Mouse (Mus musculus) heart, embryonic 16.5 days (tissue): ENCODE measurements around the gene Btg3. TPM values are rescaled to one million over a fixed set of nuclear protein-coding genes. Genes with fewer than 3 reads are reported as not detected.

ENCODE experiments used
- ATAC-seq: fragments of 200-750 bp; cut with Nextera tagmentation; replicated peaks from 2 replicates; pipeline ENCODE4 v1.8.0; 2017; ENCODE audit warnings: moderate number of reproducible peaks; ENCODE audit not compliant: insufficient read depth, low FRiP score; ENCODE audit errors: extremely low read depth
- H3K27ac ChIP-seq: fragments of 300-500 bp; sonication (generic); 2 replicates; pipeline ENCODE4 v1.5.1; 2014; ENCODE audit warnings: mild to moderate bottlenecking, low read length, control low read depth, moderate library complexity
- H3K27me3 ChIP-seq: fragments of 300-500 bp; sonication (generic); 2 replicates; pipeline ENCODE4 v1.6.1; 2014; ENCODE audit warnings: low read length, mixed read lengths; ENCODE audit not compliant: control insufficient read depth, insufficient read depth
- H3K36me3 ChIP-seq: fragments of 300-500 bp; sonication (generic); 2 replicates; pipeline ENCODE4 v1.6.1; 2014; ENCODE audit not compliant: control insufficient read depth, insufficient read depth
- H3K4me1 ChIP-seq: fragments of 300-500 bp; sonication (generic); 2 replicates; pipeline ENCODE4 v1.6.1; 2014; ENCODE audit warnings: low read length, mixed read lengths; ENCODE audit not compliant: control insufficient read depth, insufficient read depth
- H3K4me2 ChIP-seq: fragments of 300-500 bp; sonication (generic); 2 replicates; pipeline ENCODE4 v1.6.1; 2014; ENCODE audit warnings: low read depth, mild to moderate bottlenecking, control low read depth, low read length
- H3K4me3 ChIP-seq: fragments of 300-500 bp; sonication (generic); 2 replicates; pipeline ENCODE4 v1.5.1; 2014; ENCODE audit warnings: mild to moderate bottlenecking, control low read depth, low read length
- H3K9ac ChIP-seq: fragments of 300-500 bp; sonication (generic); 2 replicates; pipeline ENCODE4 v1.6.1; 2014; ENCODE audit warnings: low read length, control low read depth
- H3K9me3 ChIP-seq: fragments of 300-500 bp; sonication (generic); replicated peaks from 2 replicates; pipeline ENCODE4 v1.6.1; 2016; ENCODE audit warnings: low read length; ENCODE audit not compliant: control insufficient read depth
- WGBS: fragments of 180-500 bp; shearing (Covaris S2); extraction: QIAGEN DNeasy Blood & Tissue Kit; methylation state at CpG from one replicate; pipeline ENCODE4 v1.1.7; 2014; 5-methylcytosine and 5-hydroxymethylcytosine counted together
- polyA plus RNA-seq: library from polyadenylated mRNA; unstranded; fragments of >200 nt; fragmentation: Nextera tagmentation; extraction: Ambion mirVana; gene quantifications from 2 replicates; pipeline ENCODE4 v1.2.1, GENCODE M21; 2015

Btg3 gene
- polyA plus RNA-seq, 1 experiment from 2014 or later, result 40.2 TPM

GRCm38 (mm10) chr16:78391354-78391753 lies 14.4 kb upstream of the Btg3 start:
- 41% methylated on average over 2 of the region's 2 CpGs for WGBS
- Histone ChIP-seq H3K4me1 (no peaks in the 10 kb centered on the region), H3K9me3 (no peaks in the 10 kb centered on the region), H3K27me3 (no peaks in the 10 kb centered on the region), H3K4me2 (no peak overlapping the region), H3K4me3 (no peak overlapping the region), H3K36me3 (no peaks in the 10 kb centered on the region), H3K27ac (peak overlapping the region; percentile 52), H3K9ac (no peak overlapping the region)
- ATAC-seq, result no peak

DNA sequence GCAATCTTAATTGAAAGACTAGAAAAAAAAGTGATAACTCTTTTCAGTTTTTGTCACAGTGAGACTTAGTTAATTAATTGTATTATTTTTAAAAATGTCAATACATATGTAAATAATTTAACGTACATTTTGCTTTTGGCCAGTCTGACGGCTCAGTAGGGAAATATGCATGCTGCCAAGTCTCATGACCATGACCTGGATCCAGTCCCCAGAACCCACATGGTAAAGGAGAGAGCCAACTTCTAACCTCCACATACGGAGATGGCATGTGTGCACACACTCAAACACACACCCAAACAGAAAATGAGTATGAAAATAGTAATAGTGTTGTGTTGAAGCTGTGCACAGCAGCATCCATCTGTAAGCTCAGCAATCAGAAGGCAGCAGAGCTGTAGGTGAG lies 13.0 kb upstream of the Btg3 start:
- Histone ChIP-seq H3K36me3 (no peaks in the 10 kb centered on the region), H3K9me3 (no peaks in the 10 kb centered on the region), H3K4me3 (no peak overlapping the region), H3K4me2 (no peak overlapping the region), H3K27ac (no peak overlapping the region), H3K27me3 (no peaks in the 10 kb centered on the region), H3K4me1 (no peaks in the 10 kb centered on the region), H3K9ac (no peak overlapping the region)
- no peak for ATAC-seq
- 74% methylated on average over 3 of the region's 3 CpGs for WGBS

DNA sequence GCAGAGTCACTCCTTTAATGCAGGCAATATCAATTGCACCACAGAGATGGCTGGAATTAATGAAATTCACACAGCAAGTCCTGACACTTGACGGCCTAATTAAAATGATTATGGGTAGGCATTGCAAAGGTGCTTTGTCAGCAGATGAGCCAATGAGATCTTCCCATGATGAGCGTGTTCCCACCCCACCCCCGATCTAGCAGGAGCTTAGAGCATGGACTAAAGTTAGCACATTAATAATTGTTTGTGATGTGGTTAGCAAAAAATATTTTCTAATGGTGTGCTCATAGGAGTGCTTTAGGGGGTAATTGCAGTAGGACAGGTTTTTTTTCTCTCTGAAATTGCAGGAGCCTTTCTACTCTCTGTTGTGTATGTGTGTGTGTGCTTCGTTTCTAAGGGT lies 12.1 kb upstream of the Btg3 start:
- H3K9ac ChIP-seq, result no peak overlapping the region
- ATAC-seq, result no peak
- H3K27me3 ChIP-seq, result no peaks in the 10 kb centered on the region
- no peaks in the 10 kb centered on the region for H3K4me1 ChIP-seq
- no peaks in the 10 kb centered on the region for H3K9me3 ChIP-seq
- H3K27ac ChIP-seq, result no peak overlapping the region
- H3K36me3 ChIP-seq, result no peaks in the 10 kb centered on the region
- H3K4me3 ChIP-seq, result no peak overlapping the region
- no peak overlapping the region for H3K4me2 ChIP-seq
- WGBS, result 74% methylated on average over 4 of the region's 4 CpGs

- Histone ChIP-seq H3K4me2 (no peak overlapping the region), H3K4me3 (no peak overlapping the region), H3K27ac (no peak overlapping the region), H3K4me1 (peaks cover 6% of the 10 kb centered on the region), H3K9me3 (no peaks in the 10 kb centered on the region), H3K27me3 (no peaks in the 10 kb centered on the region), H3K9ac (no peak overlapping the region), H3K36me3 (no peaks in the 10 kb centered on the region)
- 87% methylated on average over 5 of the region's 5 CpGs for WGBS
- no peak for ATAC-seq
Measured at GRCm38 (mm10) chr16:78378493-78378892, 1.5 kb upstream of the Btg3 start.

DNA sequence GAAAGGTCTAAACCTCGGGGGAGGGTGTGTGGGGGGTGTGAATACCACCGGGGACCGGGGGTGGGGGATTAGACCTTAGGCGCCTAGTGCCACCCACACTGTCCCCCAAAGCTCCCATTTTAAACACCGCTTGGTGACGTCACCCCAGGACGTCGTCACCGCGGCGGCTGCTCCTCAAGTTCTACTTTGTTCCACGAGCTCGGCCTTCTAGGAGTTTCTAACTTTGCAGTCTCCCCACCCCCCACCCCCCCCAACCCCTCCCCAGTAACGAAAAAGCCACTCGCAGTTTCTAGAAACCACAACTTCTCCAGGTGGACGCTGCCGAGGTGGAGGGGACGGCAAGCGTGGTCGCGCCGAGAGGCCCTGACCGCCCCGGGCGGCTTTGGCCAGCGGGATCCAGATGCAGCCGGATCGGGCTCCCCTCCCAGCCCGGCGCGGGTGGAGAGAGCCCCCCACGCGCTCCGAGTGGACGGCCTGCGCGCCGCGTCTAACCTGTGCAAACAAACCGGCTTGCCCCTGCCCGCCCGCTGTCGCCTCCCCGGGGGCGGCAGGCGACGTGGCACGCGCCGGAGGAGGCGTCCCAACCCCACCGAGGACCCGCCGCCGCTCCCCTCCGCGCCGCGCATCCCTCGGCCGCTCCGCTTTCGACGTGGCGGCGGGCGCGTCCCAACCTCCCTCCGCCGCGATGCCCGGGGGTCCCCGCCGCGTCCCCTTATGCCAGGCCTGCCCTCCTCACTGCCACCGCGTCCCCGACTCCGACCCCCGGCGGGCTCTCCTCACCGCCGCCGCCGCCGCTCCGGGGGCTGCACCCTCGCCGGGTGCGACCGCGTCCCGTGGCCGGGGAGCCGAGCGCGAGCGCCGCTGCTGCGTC lies 936 bp downstream of the Btg3 start:
- peak overlapping the region; percentile 94 for H3K4me3 ChIP-seq
- ATAC-seq, result peak; percentile 53
- no peaks in the 10 kb centered on the region for H3K9me3 ChIP-seq
- H3K27ac ChIP-seq, result peak overlapping the region; percentile 82
- under 1% methylated on average over 84 of the region's 100 CpGs for WGBS
- no peaks in the 10 kb centered on the region for H3K27me3 ChIP-seq
- peak overlapping the region; percentile 97 for H3K9ac ChIP-seq
- peak overlapping the region; percentile 96 for H3K4me2 ChIP-seq
- H3K36me3 ChIP-seq, result peaks cover 6% of the 10 kb centered on the region; the same call in 1 of the 2 replicates
- peaks cover 6% of the 10 kb centered on the region for H3K4me1 ChIP-seq

DNA sequence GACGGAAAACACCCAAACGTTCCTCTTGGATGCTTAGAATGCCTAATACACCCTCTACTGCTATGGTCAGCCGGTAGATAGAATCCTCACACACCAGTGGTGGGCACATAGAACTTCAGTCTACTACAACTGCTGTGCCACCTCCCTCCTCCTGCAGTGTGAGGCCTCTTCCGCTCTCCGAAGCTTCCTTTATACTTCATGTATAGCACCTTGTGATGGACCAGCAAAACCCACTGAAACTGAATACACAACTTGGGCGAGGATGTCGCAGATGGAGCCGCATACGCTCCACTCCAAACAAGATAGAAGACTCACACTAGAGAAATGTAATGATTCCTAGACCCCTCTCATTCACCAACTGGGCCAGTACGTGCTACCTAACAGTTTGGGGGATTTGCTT lies 1.8 kb downstream of the Btg3 start:
- 28% methylated on average over 10 of the region's 10 CpGs for WGBS
- Histone ChIP-seq H3K4me3 (peak overlapping the region; percentile 94), H3K27me3 (no peaks in the 10 kb centered on the region), H3K4me1 (peaks cover 6% of the 10 kb centered on the region), H3K9me3 (no peaks in the 10 kb centered on the region), H3K27ac (0 out of 2 replicates have a peak overlapping the region, but pooled peaks have one; percentile 9), H3K9ac (peak overlapping the region; percentile 97), H3K4me2 (peak overlapping the region; percentile 96), H3K36me3 (peaks cover 9% of the 10 kb centered on the region; the same call in 1 of the 2 replicates)
- ATAC-seq, result no peak

GRCm38 (mm10) chr16:78373743-78374142 lies 3.2 kb downstream of the Btg3 start:
- H3K9ac ChIP-seq, result no peak overlapping the region
- ATAC-seq, result no peak
- H3K4me2 ChIP-seq, result no peak overlapping the region
- H3K4me3 ChIP-seq, result no peak overlapping the region
- 73% methylated on average over 8 of the region's 8 CpGs for WGBS
- H3K4me1 ChIP-seq, result peaks cover 6% of the 10 kb centered on the region
- no peaks in the 10 kb centered on the region for H3K9me3 ChIP-seq
- H3K27ac ChIP-seq, result no peak overlapping the region
- H3K36me3 ChIP-seq, result peaks cover 12% of the 10 kb centered on the region
- H3K27me3 ChIP-seq, result no peaks in the 10 kb centered on the region

DNA sequence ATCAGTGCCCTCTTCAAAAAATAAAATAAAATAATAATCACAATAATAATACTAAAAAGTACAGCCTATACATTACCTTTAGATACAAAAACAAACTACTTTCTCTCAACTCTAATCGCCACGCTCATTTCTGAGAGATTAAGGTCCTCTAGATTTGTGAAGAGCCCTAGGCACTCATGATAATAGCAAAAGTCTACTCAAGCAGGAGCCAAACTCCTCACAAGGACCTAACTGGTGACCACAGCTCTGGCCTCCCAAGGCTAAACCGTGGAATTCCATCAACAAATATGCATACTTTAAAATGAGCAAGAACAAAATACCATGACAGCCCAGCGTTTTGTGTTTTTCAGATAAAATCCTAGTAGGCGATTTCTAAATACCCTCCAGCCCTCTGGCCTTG lies 4.2 kb downstream of the Btg3 start:
- H3K9me3 ChIP-seq, result no peaks in the 10 kb centered on the region
- H3K4me2 ChIP-seq, result no peak overlapping the region
- H3K27me3 ChIP-seq, result no peaks in the 10 kb centered on the region
- WGBS, result 75% methylated on average over 5 of the region's 5 CpGs
- ATAC-seq, result no peak
- H3K4me3 ChIP-seq, result no peak overlapping the region
- H3K27ac ChIP-seq, result no peak overlapping the region
- peaks cover 6% of the 10 kb centered on the region for H3K4me1 ChIP-seq
- H3K9ac ChIP-seq, result no peak overlapping the region
- peaks cover 15% of the 10 kb centered on the region for H3K36me3 ChIP-seq

DNA sequence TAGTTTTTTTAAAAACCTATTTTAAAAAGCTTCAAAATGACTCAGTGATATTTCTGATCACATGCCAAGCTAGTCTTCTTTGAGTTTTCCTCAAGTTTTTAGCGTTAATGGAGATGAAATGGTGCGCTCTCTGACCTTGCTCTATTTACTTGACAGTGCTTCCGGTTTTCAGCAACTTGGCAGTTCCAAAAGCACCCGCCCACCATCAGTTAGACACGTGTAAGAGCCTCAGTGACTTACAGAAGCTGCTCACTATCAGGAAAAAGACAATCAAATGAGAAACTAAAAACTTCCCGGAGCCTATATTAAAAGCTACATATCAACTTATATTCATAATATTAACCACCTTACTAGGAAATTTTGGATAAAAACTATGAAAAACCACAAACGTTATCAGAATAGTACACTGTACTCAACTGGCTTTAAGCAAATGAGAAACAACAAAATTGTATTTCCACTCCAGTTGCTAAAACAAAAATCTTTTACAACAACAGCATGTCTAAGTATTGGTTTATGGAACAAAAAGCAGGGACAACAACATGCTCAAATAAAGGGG lies 5.4 kb downstream of the Btg3 start:
- H3K27ac ChIP-seq, result no peak overlapping the region
- peaks cover 17% of the 10 kb centered on the region for H3K36me3 ChIP-seq
- H3K9me3 ChIP-seq, result no peaks in the 10 kb centered on the region
- H3K4me3 ChIP-seq, result no peak overlapping the region
- no peak overlapping the region for H3K4me2 ChIP-seq
- no peak overlapping the region for H3K9ac ChIP-seq
- no peaks in the 10 kb centered on the region for H3K27me3 ChIP-seq
- WGBS, result 58% methylated on average over 7 of the region's 7 CpGs
- peaks cover 2% of the 10 kb centered on the region; the same call in 1 of the 2 replicates for H3K4me1 ChIP-seq
- no peak for ATAC-seq
